In genomic region chr9:100590462-100590861, GRCm38 (mm10) we compare ENCODE assay signal across 29 mouse cellular contexts. TPM values are rescaled to one million over a fixed set of nuclear protein-coding genes. Genes with fewer than 3 reads are reported as not detected.
"Had no signal": no experiment of that assay in that cellular context is flagged by ENCODE, and none has a peak within 500 bp of the region (broad histone marks: within the 10 kb centered on the region; RNA-seq: fewer than 3 reads in every experiment).

No protein-coding gene starts in this region.

- H3K4me1 ChIP-seq: embryonic facial prominence, embryonic 10.5 days; embryonic facial prominence, embryonic 12.5 days; embryonic facial prominence, embryonic 13.5 days; embryonic facial prominence, embryonic 15.5 days; forebrain, embryonic 12.5 days; forebrain, embryonic 13.5 days; forebrain, embryonic 15.5 days had no signal

- H3K4me2 ChIP-seq: embryonic facial prominence, embryonic 12.5 days; embryonic facial prominence, embryonic 13.5 days; embryonic facial prominence, embryonic 15.5 days; forebrain, embryonic 12.5 days; forebrain, embryonic 13.5 days; forebrain, embryonic 15.5 days had no signal

- DNase-seq: cerebellum, adult 2 months; cerebellum, adult 8-10 months; cerebellum, adult 9-10 months; cerebellum, adult 9-11 months; cerebellum, postnatal 10 days; cerebellum, postnatal 14 days; cerebellum, postnatal 25 days; cerebellum, postnatal 36 days; embryo, embryonic 11 days; forebrain, postnatal 0 days; gastrocnemius, adult 2 months; gastrocnemius, postnatal 10 days; gastrocnemius, postnatal 14 days; gastrocnemius, postnatal 25 days; gastrocnemius, postnatal 36 days; heart, adult 18-20 months; heart, adult 2 months had no signal

- H3K4me3 ChIP-seq: embryonic facial prominence, embryonic 10.5 days; embryonic facial prominence, embryonic 12.5 days; embryonic facial prominence, embryonic 13.5 days; embryonic facial prominence, embryonic 15.5 days; erythroblast, embryonic 14.5 days; forebrain, embryonic 10.5 days; forebrain, embryonic 12.5 days; forebrain, embryonic 13.5 days; forebrain, embryonic 15.5 days; gastrocnemius, adult 2 months; heart, adult 2 months had no signal

- H3K9me3 ChIP-seq: embryonic facial prominence, embryonic 10.5 days; embryonic facial prominence, embryonic 12.5 days; embryonic facial prominence, embryonic 13.5 days; embryonic facial prominence, embryonic 15.5 days; forebrain, embryonic 10.5 days; forebrain, embryonic 12.5 days; forebrain, embryonic 13.5 days; forebrain, embryonic 15.5 days had no signal

- H3K27ac ChIP-seq: embryonic facial prominence, embryonic 10.5 days; embryonic facial prominence, embryonic 12.5 days; embryonic facial prominence, embryonic 13.5 days; embryonic facial prominence, embryonic 15.5 days; forebrain, embryonic 10.5 days; forebrain, embryonic 12.5 days; forebrain, embryonic 13.5 days; forebrain, embryonic 15.5 days; gastrocnemius, adult 2 months; heart, adult 2 months had no signal

- H3K9ac ChIP-seq: embryonic facial prominence, embryonic 12.5 days; embryonic facial prominence, embryonic 13.5 days; embryonic facial prominence, embryonic 15.5 days; forebrain, embryonic 12.5 days; forebrain, embryonic 13.5 days; forebrain, embryonic 15.5 days; forebrain, postnatal 0 days had no signal

- H3K27me3 ChIP-seq: embryonic facial prominence, embryonic 12.5 days; embryonic facial prominence, embryonic 13.5 days; embryonic facial prominence, embryonic 15.5 days; forebrain, embryonic 12.5 days; forebrain, embryonic 13.5 days; forebrain, embryonic 15.5 days had no signal

- H3K36me3 ChIP-seq: embryonic facial prominence, embryonic 10.5 days; embryonic facial prominence, embryonic 12.5 days; embryonic facial prominence, embryonic 13.5 days; embryonic facial prominence, embryonic 15.5 days; forebrain, embryonic 10.5 days; forebrain, embryonic 12.5 days; forebrain, embryonic 15.5 days had no signal

- ATAC-seq: forebrain, embryonic 13.5 days; forebrain, embryonic 14.5 days; forebrain, embryonic 15.5 days; forebrain, embryonic 16.5 days; forebrain, postnatal 0 days had no signal

RNA-seq across cellular contexts. Expression of gene Slc35g2, which starts 19.6 kb away (rescaled TPM):
- total RNA-seq: common myeloid progenitor, adult 5-6 weeks had no signal
- polyA plus RNA-seq: erythroblast, embryonic 14.5 days had no signal
